Mouse (Mus musculus) frontal cortex, adult 2 months (tissue): ENCODE measurements around the gene Spen. TPM values are rescaled to one million over a fixed set of nuclear protein-coding genes. Genes with fewer than 3 reads are reported as not detected.
"Not testable (repeated sequence)": the region's sequence is repeated elsewhere in the genome, so short reads cannot be mapped to it uniquely, and the experiment has no call there.

Source experiments
- DNase-seq, 2 experiments: peaks; one replicate each; pipeline ENCODE4 v3.0.0; 2022; ENCODE audit warnings: low spot score in 1 of 2; ENCODE audit errors: extremely low spot score in 1 of 2
- polyA plus RNA-seq: library from polyadenylated mRNA; depleted of rRNA; stranded (reverse); fragments of >200 nt; gene quantifications from 2 replicates; pipeline ENCODE4 v1.2.3, GENCODE M21; 2012; rRNA removed

The Spen gene
- 15.4 TPM in 2 replicates for polyA plus RNA-seq

DNA sequence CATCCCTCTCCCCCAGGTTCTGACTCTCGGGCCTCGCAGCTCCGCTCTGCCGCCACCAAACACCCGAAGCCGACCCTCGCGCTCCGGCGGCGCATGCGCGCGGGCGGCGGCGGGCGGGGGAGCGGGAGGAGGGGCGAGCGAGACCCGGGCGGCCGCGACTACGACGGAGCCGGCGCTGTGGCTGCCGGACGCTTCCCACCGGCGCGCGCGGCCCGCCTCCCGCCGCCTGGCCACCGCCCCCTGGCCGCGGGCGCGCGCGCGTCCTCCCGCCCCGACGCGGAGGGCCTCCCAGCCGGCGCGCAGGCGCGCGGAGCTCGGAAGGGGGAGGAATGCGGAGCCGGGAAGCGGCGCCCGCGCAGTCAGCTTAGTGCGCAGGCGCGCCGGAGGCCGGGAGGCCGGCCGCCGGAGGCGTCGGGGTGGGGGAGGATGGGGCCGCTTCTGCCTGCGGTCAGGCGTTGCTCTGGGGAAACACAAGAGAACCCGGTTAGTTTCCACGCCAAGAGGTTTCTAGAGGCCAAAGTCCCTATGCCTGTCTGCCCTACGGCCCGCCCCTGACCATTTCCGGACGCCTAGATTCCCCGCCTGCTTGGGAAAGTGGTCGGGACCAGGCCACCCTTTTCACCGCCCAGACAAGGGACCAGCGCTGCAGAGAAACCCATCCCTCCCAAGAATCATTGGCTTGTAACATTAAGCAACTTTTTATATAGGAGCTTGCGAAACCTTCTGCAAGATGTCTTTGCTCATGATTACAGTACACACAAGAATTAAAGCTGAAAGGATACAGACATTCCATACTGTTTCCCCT is at the start of gene Spen:
Gene Spen (minus strand): TSS at position 190 of the 805 bp plus-strand sequence.
- DNase-seq, result peak; percentile 80 to 93

DNA sequence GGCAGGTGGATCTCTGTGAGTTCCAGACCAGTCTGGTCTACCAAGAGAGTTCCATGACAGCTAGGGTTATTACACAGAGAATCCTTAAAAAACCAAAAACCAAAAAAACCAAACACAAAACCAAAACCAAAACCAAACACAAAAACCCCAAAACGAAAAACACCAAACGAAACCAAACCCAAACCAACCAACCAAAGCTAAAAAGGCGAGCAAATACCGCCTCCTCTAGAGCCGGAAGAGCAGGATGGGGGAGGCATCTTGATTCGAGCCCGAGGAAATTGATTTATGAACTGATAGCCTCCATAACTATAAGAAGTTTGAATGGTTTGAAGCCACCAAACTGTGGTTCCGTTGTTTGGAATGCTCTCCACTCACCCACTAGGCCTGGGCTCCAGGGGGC is 45.5 kb upstream of the Spen start:
- no peak for DNase-seq

DNA sequence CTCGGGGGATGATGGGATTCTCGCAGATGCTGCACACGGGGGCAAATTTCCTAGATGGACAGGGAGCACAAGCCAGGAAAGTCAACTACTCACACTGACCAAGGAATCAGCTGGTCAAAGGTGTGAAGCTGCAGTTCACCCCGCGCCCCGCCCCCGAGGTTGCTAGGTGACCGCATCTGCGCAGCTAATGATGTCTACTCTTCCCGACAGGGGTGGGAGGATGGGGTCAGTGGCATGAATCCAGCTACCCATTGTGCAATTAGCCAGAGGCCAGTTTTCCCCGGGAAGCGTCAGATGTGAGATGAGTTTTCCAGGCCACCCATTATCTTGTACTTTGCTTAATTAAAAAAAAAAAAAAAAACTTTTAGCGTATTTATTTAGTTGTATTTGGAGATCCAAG is 42.7 kb upstream of the Spen start:
- DNase-seq, result no peak

DNA sequence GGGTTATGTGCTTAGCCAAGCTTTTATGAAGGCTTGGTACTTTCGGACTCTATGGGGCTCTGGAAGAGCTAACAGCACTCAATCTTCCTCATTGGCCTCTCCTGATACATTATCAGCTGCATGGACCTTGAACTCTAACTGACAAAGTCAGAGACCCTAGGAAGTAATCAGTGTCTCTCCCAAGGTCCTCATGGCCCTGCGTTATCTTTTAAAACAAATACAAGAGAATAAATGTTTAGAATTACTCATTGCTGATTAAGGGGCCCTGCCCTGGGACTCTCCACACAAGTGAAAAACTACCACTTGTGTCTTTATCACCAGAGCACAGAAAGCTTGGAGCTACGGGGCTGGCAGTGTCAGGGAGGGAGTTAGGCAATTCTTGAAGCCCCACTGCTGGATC is 40.4 kb upstream of the Spen start:
- DNase-seq, result no peak

DNA sequence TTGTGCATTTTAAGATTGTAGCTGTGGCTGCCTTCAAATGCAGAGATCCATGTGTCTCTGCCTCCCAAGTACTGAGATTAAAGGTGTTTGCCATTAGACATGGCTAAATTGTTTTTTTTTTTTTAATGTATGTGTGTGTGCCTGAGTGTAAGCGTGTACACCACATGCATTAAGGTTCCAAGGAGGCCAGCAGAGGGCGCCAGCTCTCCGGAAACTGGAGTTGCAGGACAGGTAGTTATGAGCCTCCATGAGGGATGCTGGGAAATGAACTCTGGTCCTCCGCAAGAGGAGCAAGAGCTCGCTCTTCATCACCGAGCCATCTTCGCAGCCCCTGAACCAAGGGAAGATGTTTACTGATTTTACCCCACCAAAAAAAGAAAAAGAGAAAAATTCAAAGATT is 38.5 kb upstream of the Spen start:
- DNase-seq, result no peak

DNA sequence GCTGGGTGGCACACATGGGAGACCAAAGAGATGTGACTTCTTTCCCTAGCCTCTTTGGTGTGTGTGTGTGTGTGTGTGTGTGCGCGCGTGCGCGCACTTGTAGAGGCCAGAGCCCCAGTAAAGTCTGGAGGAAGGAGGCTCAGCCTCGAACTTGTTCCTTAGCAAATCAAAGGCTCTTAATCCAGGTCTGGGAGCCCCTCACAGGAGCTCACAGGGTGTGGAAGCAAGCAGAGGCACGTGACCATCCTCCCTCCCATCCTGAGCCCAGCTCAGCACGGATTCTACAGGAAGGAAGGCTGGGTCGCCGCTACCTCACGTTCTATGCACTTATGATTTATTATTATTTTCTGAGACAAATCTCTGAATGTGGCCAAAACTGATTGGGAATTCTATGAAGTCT is 38.0 kb upstream of the Spen start:
- no peak for DNase-seq

DNA sequence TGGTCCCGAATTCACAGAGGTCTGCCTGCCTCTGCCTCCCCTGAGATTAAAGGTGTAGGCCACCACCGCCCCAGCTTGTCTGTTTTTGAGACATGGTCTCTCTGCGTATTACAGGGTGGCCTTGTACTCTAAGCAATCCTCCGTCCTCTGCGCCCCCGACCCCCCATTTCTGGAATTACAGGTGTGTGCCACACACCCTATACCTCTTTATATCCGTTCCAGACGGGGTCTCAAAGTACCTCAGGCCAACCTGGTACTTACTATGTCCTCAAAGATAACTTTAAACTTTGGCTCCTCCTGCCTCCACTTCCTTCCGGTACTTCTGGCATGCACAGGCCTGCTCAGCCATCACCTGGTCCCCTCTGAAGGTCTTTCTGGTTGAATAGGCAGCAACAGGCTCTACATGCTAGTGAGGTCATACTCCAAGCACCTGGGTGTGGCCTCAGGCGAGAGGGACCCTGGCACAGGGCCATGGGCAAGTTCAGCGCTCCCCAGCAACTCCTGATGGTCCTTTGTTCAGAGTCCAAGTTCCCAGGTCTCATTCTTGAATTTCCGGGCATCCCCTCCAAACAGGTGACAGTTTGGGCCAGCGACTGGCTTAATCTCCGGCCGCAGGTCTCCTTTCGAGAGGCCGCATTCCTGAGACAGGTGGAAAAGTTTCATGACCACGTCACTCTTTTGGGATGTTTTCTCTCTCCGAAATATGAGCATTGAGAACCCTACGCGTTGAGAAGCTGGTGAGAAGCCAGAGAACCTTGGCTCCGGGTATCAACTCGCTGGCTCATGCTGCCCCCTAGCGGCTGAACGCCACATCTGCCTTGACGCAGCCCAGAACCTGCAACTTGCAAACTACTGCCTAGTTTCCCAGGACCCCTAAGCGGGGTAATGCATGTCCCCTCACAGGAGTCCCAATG is 36.6 kb upstream of the Spen start:
- DNase-seq, result peak in 1 of 2 experiments; percentile 90

DNA sequence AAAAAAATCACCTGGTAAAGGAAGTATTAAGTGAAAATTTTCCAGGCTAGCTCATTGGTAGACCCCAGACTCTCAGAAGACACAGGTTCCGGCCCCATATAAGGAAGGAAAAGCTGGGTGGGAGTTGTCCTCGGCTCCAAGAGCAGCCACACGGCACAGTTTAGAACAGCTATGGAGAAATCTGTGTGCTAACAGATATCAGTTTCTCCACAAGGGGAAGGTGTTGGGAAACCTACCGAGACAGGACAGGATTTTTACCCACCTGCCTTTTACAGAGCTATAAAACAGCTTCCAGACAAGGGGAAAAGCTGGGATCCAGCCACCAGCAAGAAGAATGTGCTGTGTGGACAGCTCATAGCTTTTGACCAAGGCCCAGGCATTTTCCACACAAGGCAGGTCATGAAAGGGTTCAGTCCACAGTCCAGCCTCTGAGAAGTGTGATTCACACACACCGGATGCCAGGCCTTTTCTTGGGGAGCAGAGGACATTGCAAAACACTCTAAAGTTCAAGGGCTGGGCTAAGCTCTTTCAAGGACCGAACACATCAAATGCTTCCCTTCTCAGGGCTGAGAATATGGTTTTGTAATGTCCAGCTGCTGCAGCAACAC is 35.1 kb upstream of the Spen start:
- DNase-seq, result no peak

DNA sequence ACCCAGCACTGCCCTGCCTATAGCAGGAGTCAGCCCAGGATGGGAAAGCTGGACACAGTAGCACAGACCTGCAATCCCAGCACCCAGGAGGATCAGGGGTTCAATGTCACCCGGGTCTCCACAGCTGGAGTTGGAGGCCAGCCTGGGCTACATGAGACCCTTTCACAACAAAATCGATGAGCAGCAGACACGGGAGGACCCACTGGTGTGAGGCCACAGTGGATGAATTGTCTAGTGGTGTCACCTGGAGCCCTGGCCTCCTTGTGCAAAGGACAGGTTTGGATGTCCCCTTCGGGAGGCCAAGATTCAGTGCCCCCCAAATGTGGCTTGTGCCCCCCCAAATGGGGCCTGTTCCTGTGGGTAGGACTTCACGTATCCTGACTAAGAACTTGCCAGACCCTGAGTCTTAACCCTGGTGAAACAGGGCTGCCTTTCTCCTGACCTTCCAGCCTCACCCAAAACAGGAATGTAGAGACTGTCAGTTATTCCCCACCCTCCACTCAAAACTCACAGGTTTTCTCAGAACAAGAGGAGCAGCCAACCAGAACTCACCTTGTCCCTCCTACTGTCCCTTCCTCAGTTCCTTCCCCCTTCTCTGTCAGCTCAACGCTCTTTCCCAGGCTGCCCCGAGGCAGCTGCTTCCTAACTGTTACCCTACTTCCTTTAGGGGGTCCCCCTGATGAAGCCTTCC is 34.4 kb upstream of the Spen start:
- no peak for DNase-seq

DNA sequence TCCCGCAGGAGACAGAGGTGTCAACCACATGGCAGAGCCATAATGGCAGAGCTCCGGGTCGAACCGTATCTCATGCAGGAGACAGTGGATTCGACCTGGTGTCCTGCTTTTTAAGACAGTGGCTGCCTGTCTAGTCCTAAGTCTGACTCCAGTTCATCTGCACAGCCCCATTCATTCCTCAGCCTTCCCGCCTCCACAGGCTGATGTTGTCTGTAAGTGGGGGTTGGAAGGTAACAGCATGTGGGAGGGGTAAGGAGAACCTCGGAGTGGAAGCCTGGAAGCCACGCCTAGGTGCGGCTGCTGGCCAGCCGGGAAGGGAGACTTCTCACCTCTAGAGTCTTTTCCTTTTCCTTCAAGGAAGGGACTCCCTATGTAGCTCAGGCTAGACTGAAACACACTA is 33.5 kb upstream of the Spen start:
- no peak for DNase-seq

DNA sequence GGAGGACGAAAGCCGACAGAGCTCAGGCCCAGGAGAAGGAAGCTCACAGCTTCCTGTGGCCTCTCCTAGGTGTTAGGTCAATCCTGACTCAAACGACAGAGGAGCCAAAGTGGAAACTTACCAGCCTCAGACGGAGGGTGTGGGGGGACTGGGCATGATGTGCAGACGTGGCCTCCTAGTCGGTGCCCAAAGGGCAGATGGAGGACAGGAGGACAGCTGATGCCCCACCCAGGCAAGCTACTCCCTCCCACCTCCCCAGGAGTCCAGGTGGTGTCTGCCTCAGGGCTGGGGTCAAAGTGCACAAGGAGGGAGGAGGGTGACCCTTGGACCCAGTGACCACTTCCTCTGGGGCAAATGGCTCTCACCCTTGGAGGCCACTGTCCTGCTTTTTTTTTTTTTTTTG is 32.9 kb upstream of the Spen start:
- DNase-seq, result no peak

DNA sequence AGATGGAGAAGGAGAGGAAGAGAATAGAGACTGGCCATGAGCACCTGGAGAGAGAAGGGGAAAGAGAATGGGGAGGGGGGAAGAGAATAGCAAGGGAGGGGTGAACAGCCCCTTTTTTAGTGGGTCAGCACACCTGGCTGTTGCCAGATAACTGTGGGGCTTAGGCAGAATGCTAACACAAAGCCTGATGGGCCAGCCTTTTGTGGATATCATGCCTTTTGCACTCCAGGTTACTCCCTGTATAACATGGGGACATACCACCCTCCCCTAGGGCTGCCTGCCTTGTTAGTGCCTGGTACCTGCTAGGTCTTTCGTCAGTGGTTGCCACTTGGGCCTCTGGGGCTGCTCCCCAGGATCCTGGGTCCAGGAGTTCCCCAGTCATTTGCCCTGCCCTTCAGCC is 32.4 kb upstream of the Spen start:
- no peak for DNase-seq

DNA sequence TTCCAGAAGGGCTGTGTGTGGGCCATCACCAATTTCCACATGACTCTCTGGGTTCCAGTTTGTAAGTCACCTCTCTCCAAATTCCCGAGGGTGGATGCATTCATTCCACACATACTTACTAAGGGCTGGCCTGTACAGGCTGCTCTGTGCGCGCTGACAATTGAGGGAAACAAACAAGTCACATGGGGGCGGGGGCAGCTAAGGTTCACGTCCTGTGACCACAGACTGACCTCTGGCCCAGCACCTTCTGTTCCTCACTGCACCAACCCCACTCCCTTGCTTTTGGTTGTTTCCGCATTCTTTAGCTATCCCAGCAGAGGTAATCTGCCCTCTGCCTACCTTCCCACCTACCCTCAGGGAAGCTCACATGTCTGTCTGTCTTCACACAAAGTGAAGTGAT is 31.6 kb upstream of the Spen start:
- DNase-seq, result no peak

DNA sequence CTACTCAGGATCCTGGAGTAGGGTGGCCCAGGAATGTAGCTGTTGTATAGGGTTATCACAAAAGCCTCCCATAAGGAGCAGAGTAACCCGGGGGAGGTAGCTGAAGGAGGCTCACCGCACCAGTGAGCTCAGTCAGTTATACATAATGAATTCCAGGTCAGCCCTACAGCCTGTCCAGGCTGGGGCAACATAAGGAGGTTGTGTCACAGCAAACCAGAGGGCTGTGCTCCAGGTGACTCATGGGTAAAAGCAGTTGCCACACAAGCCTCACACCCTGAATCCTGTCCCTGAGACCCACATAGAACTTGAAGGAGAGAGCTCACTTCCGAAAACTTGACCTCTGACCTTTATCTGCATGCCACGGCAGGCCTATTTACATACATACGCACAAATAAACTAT is 30.6 kb upstream of the Spen start:
- DNase-seq, result no peak

DNA sequence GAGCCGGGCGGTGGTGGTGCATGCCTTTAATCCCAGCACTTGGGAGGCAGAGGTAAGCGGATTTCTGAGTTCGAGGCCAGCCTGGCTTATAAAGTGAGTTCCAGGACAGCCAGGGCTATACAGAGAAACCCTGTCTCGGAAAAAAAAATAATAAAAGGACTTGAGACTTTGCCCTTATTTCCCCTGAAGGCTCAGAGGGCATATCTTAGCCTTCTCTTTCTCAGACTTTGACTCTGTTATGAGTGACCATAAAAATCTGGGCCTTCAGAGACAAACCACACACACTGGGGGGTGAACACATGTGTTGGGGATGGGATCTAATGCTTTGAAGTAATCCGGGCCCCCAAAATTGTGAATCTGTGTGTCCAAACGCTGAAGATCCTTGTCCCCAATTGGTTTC is 28.8 kb upstream of the Spen start:
- DNase-seq, result not testable (repeated sequence)

DNA sequence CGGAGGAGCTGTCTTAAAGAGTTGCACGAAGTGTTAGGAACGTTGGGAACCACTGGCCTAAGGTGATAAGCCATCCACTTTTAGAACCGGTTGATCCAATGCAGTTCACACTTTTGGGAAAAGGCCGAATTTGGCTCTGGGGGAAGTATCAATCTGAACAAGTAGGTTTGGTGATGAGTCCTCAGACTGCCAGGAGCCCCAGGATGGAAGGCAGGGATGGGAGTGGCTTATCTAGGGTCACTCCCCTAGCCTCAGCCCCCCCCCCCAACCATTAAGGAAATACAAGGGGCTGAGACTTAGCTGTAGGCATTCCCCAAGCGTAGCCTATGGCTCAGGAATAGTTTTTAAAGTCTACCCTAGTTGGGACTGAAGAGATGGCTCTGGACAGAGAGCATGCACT is 27.8 kb upstream of the Spen start:
- no peak for DNase-seq

DNA sequence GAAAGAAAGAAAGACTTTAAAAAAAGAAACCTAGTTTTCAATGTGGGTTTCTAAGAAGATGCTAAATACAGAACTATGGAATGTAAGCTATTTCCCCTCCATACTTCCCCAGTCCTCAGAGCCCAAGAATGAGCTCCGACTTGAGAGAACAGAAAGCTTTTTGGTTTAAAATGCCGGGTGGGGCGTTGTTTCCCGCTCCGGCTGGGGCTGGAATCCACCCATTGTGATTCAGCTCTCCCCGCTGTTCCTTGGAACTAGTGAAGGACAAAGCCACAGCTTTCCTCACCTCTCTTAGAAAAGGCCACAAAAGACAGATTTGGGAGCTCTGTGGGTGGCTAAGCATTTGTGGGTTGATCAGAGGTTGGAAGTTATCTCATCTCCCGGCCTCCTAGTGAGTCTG is 26.9 kb upstream of the Spen start:
- DNase-seq, result no peak

DNA sequence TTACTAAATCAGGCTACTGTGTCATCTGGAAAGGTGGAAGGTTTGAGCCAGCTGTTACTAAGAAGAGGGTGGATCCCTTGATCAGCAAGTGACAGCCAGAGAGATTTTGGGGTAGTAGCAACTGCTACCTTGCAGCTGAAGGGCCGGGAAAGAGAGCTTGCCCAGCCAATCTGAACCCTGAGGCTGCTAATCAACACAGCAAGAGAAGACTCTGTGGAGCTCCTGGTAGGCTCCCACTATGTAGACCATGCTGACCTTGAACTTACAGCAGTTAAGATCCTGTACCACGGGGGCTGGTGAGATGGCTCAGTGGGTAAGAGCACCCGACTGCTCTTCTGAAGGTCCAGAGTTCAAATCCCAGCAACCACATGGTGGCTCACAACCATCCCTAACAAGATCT is 26.3 kb upstream of the Spen start:
- DNase-seq, result no peak

DNA sequence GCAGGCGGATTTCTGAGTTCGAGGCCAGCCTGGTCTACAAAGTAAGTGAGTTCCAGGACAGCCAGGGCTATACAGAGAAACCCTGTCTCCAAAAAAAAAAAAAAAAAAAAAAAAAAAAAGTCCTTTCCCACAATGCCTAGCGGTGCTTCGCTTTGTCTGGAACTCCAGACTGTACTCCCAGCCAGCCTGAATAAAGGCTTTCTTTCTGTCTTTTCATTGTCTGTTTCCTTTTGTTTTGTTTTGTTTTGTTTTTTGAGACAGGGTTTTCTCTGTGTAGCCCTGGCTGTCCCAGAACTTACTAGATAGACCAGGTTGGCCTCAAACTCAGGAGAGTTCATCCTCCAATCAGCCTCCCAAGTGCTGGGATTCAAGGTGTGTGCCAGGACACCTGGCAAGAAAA is 25.8 kb upstream of the Spen start:
- DNase-seq, result no peak

DNA sequence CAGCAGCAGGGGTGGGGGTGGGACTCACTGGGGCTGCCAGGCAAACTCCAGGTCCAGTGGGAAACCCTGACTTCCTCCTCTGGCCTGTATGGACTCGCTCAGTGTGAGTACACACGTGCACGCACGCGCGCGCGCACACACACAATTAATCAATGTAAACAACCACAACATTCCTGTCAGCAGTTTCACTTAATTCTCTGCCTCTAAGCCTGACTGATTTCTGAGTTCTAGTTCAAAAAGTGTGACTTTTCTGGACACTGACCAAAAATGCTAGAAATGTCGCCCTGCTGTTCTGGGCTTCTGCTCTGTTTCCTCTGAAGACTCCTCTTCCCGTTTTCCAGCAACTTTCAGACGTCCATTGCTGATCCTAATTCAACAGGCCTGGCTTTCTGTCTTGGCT is 23.9 kb upstream of the Spen start:
- DNase-seq, result no peak
